Mouse (Mus musculus) embryonic facial prominence, embryonic 14.5 days (tissue): ENCODE results near the gene Ubr2. TPM values are rescaled to one million over a fixed set of nuclear protein-coding genes. Genes with fewer than 3 reads are reported as not detected.
A peak's percentile ranks its signal among the peaks of the same experiment; 100 is the strongest.

Source experiments
- ATAC-seq: fragments of 200-750 bp; cut with Nextera tagmentation; 2 replicates; pipeline ENCODE4 v1.8.0; 2017; ENCODE audit warnings: low read depth, moderate number of reproducible peaks, moderate TSS enrichment
- DNase-seq: peaks from one replicate; pipeline ENCODE4 v3.0.0-alpha.2; 2015; ENCODE audit warnings: low spot score
- H3K27ac ChIP-seq: fragments of 300-500 bp; sonication (generic); replicated peaks from 2 replicates; pipeline ENCODE4 v1.5.1; 2014; ENCODE audit warnings: low read depth, mild to moderate bottlenecking, low read length, moderate library complexity
- H3K27me3 ChIP-seq: fragments of 300-500 bp; sonication (generic); replicated peaks from 2 replicates; pipeline ENCODE4 v1.6.1; 2014; ENCODE audit warnings: low read length; ENCODE audit not compliant: control insufficient read depth, insufficient read depth
- H3K36me3 ChIP-seq: fragments of 300-500 bp; sonication (generic); 2 replicates; pipeline ENCODE4 v1.6.1; 2014; ENCODE audit warnings: low read length, mixed read lengths; ENCODE audit not compliant: control insufficient read depth, insufficient read depth
- H3K4me1 ChIP-seq: fragments of 300-500 bp; sonication (generic); 2 replicates; pipeline ENCODE4 v1.6.1; 2014; ENCODE audit warnings: antibody characterized with exemption, low read length; ENCODE audit not compliant: control insufficient read depth, insufficient read depth
- H3K4me2 ChIP-seq: fragments of 300-500 bp; sonication (generic); 2 replicates; pipeline ENCODE4 v1.6.1; 2014; ENCODE audit warnings: low read depth, mild to moderate bottlenecking, low read length, moderate library complexity, mixed read lengths
- H3K4me3 ChIP-seq: fragments of 300-500 bp; sonication (generic); 2 replicates; pipeline ENCODE4 v1.5.1; 2014; ENCODE audit warnings: low read depth, mild to moderate bottlenecking, low read length
- H3K9ac ChIP-seq: fragments of 300-500 bp; sonication (generic); 2 replicates; pipeline ENCODE4 v1.6.1; 2014; ENCODE audit warnings: low read depth, mild to moderate bottlenecking, low read length, moderate library complexity, mixed read lengths
- H3K9me3 ChIP-seq: fragments of 300-500 bp; sonication (generic); 2 replicates; pipeline ENCODE4 v1.6.1; 2016; ENCODE audit warnings: low read length; ENCODE audit not compliant: control insufficient read depth
- WGBS: fragments of 180-500 bp; shearing (Covaris S2); extraction: QIAGEN DNeasy Blood & Tissue Kit; methylation state at CpG from one replicate; pipeline ENCODE4 v1.1.7; 2014; 5-methylcytosine and 5-hydroxymethylcytosine counted together
- polyA plus RNA-seq: library from polyadenylated mRNA; unstranded; fragments of >200 nt; fragmentation: Nextera tagmentation; extraction: Ambion mirVana; gene quantifications from 2 replicates; pipeline ENCODE4 v1.2.1, GENCODE M21; 2014

Ubr2 gene
- polyA plus RNA-seq: 21.9 and 23.8 TPM in 2 replicates

- peak within 1 kb of the TSS; percentile 99 for H3K4me3 ChIP-seq
- WGBS: under 1% methylated on average over 49 of the region's 77 CpGs
- peak; percentile 99 for DNase-seq
- H3K9me3 ChIP-seq: no peaks in the 10 kb centered on the region
- H3K36me3 ChIP-seq: peaks cover 11% of the 10 kb centered on the region; the same call in 1 of the 2 replicates
- H3K9ac ChIP-seq: peak within 1 kb of the TSS; percentile 96
- ATAC-seq: peak; percentile 96
- peaks cover 15% of the 10 kb centered on the region; the same call in 1 of the 2 replicates for H3K4me1 ChIP-seq
- H3K27ac ChIP-seq: peak within 1 kb of the TSS; percentile 93
- peak within 1 kb of the TSS; percentile 71 for H3K4me2 ChIP-seq
- H3K27me3 ChIP-seq: no peaks in the 10 kb centered on the region
These were observed at the start of gene Ubr2 for GRCm38 (mm10) chr17:47009898-47010721. TSS of gene Ubr2 (minus strand) at chr17:47010556.

- peak; percentile 76 for ATAC-seq
- no peak overlapping the region for H3K9ac ChIP-seq
- H3K4me3 ChIP-seq: no peak overlapping the region
- peak overlapping the region; percentile 43 for H3K4me2 ChIP-seq
- H3K27ac ChIP-seq: peak overlapping the region; percentile 61
- no peaks in the 10 kb centered on the region for H3K36me3 ChIP-seq
- 20% methylated on average over 12 of the region's 12 CpGs for WGBS
- H3K4me1 ChIP-seq: peaks cover 7% of the 10 kb centered on the region; the same call in 1 of the 2 replicates
- no peaks in the 10 kb centered on the region for H3K27me3 ChIP-seq
- DNase-seq: peak; percentile 76
- H3K9me3 ChIP-seq: peaks cover 8% of the 10 kb centered on the region; the same call in 1 of the 2 replicates
These were observed 49.5 kb upstream of the Ubr2 start for GRCm38 (mm10) chr17:47059836-47060360.

- 97% methylated on average over 4 of the region's 4 CpGs for WGBS
- Histone ChIP-seq H3K9me3 (peaks cover 8% of the 10 kb centered on the region; the same call in 1 of the 2 replicates), H3K9ac (no peak overlapping the region)
These were observed 47.6 kb upstream of the Ubr2 start for GRCm38 (mm10) chr17:47057966-47058365.

GRCm38 (mm10) chr17:47056476-47056875 is 46.1 kb upstream of the Ubr2 start:
- DNase-seq: no peak
- H3K4me1 ChIP-seq: peaks cover 7% of the 10 kb centered on the region; the same call in 1 of the 2 replicates
- peaks cover 8% of the 10 kb centered on the region; the same call in 1 of the 2 replicates for H3K9me3 ChIP-seq
- no peak overlapping the region for H3K4me2 ChIP-seq
- WGBS: 76% methylated on average over 6 of the region's 6 CpGs
- H3K36me3 ChIP-seq: no peaks in the 10 kb centered on the region
- no peak overlapping the region for H3K4me3 ChIP-seq
- no peak for ATAC-seq
- H3K27ac ChIP-seq: no peak overlapping the region
- H3K9ac ChIP-seq: no peak overlapping the region
- H3K27me3 ChIP-seq: no peaks in the 10 kb centered on the region

More at GRCm38 (mm10) chr17:47057966-47058365, 47.6 kb upstream of the Ubr2 start:
- Histone ChIP-seq H3K27ac (no peak overlapping the region), H3K36me3 (no peaks in the 10 kb centered on the region), H3K4me3 (no peak overlapping the region), H3K4me2 (no peak overlapping the region), H3K4me1 (peaks cover 7% of the 10 kb centered on the region; the same call in 1 of the 2 replicates), H3K27me3 (no peaks in the 10 kb centered on the region)
- no peak for ATAC-seq
- DNase-seq: no peak

- WGBS: 71% methylated on average over 7 of the region's 7 CpGs
- Histone ChIP-seq H3K9ac (no peak overlapping the region), H3K9me3 (peaks cover 8% of the 10 kb centered on the region; the same call in 1 of the 2 replicates), H3K4me2 (no peak overlapping the region), H3K4me1 (peaks cover 7% of the 10 kb centered on the region; the same call in 1 of the 2 replicates), H3K27ac (peak overlapping the region; percentile 44), H3K27me3 (no peaks in the 10 kb centered on the region), H3K4me3 (no peak overlapping the region), H3K36me3 (no peaks in the 10 kb centered on the region)
- ATAC-seq: no peak
- DNase-seq: no peak
These were observed 44.8 kb upstream of the Ubr2 start for GRCm38 (mm10) chr17:47055121-47055520.

GRCm38 (mm10) chr17:47054613-47055012 is 44.3 kb upstream of the Ubr2 start:
- Histone ChIP-seq H3K9me3 (peaks cover 8% of the 10 kb centered on the region; the same call in 1 of the 2 replicates), H3K9ac (no peak overlapping the region), H3K27me3 (no peaks in the 10 kb centered on the region), H3K4me3 (no peak overlapping the region), H3K27ac (peak overlapping the region; percentile 44), H3K4me2 (no peak overlapping the region), H3K36me3 (no peaks in the 10 kb centered on the region), H3K4me1 (peaks cover 3% of the 10 kb centered on the region; the same call in 1 of the 2 replicates)
- 79% methylated on average over 11 of the region's 11 CpGs for WGBS
- ATAC-seq: no peak
- peak; percentile 53 for DNase-seq

- Histone ChIP-seq H3K9ac (no peak overlapping the region), H3K36me3 (no peaks in the 10 kb centered on the region), H3K4me3 (no peak overlapping the region), H3K27me3 (no peaks in the 10 kb centered on the region), H3K9me3 (no peaks in the 10 kb centered on the region), H3K4me1 (no peaks in the 10 kb centered on the region), H3K27ac (no peak overlapping the region), H3K4me2 (no peak overlapping the region)
- no peak for DNase-seq
- no peak for ATAC-seq
- 85% methylated on average over 3 of the region's 3 CpGs for WGBS
These were observed 40.3 kb upstream of the Ubr2 start for GRCm38 (mm10) chr17:47050678-47051077.

GRCm38 (mm10) chr17:47042866-47043265 is 32.5 kb upstream of the Ubr2 start:
- no peak for ATAC-seq
- Histone ChIP-seq H3K4me1 (no peaks in the 10 kb centered on the region), H3K4me2 (no peak overlapping the region), H3K4me3 (no peak overlapping the region), H3K27me3 (no peaks in the 10 kb centered on the region), H3K36me3 (no peaks in the 10 kb centered on the region), H3K9me3 (no peaks in the 10 kb centered on the region), H3K27ac (no peak overlapping the region), H3K9ac (no peak overlapping the region)
- WGBS: 98% methylated on average over 14 of the region's 14 CpGs
- DNase-seq: no peak
